Mouse (Mus musculus): ENCODE results near the gene Cdkal1. TPM values are rescaled to one million over a fixed set of nuclear protein-coding genes. Genes with fewer than 3 reads are reported as not detected.

Gene Cdkal1
- polyA plus RNA-seq, 1 experiment from 2014 or later = 33.9 TPM

GRCm38 (mm10) chr13:29779116-29779515 is 76.4 kb downstream of the Cdkal1 start:
- no peaks in the 10 kb centered on the region for H3K9me3 ChIP-seq
- H3K36me3 ChIP-seq (replicated peaks) = no peaks in the 10 kb centered on the region
- no peak overlapping the region for H3K4me3 ChIP-seq (replicated peaks)
- 81% methylated on average over 5 of the region's 5 CpGs for WGBS
- no peaks in the 10 kb centered on the region for H3K27me3 ChIP-seq
- H3K27ac ChIP-seq = no peak overlapping the region
- no peak overlapping the region for H3K4me2 ChIP-seq
- ATAC-seq (ENCODE audit: low FRiP score) = no peak
- H3K9ac ChIP-seq = no peak overlapping the region
- no peaks in the 10 kb centered on the region; the same call in 1 of the 2 replicates for H3K4me1 ChIP-seq

- no peak overlapping the region for H3K4me2 ChIP-seq
- WGBS = 88% methylated on average over 6 of the region's 6 CpGs
- H3K9me3 ChIP-seq = no peaks in the 10 kb centered on the region
- H3K27ac ChIP-seq = no peak overlapping the region
- ATAC-seq (ENCODE audit: low FRiP score) = no peak
- H3K27me3 ChIP-seq = no peaks in the 10 kb centered on the region
- H3K4me3 ChIP-seq (replicated peaks) = no peak overlapping the region
- H3K36me3 ChIP-seq (replicated peaks) = no peaks in the 10 kb centered on the region
- H3K4me1 ChIP-seq = no peaks in the 10 kb centered on the region; the same call in none of the 2 replicates
- H3K9ac ChIP-seq = no peak overlapping the region
These were observed 77.3 kb downstream of the Cdkal1 start for GRCm38 (mm10) chr13:29778124-29778523.

- 86% methylated on average over 4 of the region's 4 CpGs for WGBS
- Histone ChIP-seq H3K27ac (no peak overlapping the region), H3K36me3 (replicated peaks) (no peaks in the 10 kb centered on the region), H3K9ac (no peak overlapping the region), H3K4me1 (no peaks in the 10 kb centered on the region; the same call in none of the 2 replicates), H3K4me2 (no peak overlapping the region), H3K9me3 (no peaks in the 10 kb centered on the region), H3K27me3 (no peaks in the 10 kb centered on the region), H3K4me3 (replicated peaks) (no peak overlapping the region)
- ATAC-seq (ENCODE audit: low FRiP score) = no peak
These were observed 78.2 kb downstream of the Cdkal1 start for GRCm38 (mm10) chr13:29777225-29777624.

- ATAC-seq (ENCODE audit: low FRiP score) = no peak
- no peak overlapping the region for H3K4me3 ChIP-seq (replicated peaks)
- no peak overlapping the region for H3K9ac ChIP-seq
- no peaks in the 10 kb centered on the region for H3K36me3 ChIP-seq (replicated peaks)
- H3K4me2 ChIP-seq = no peak overlapping the region
- H3K9me3 ChIP-seq = no peaks in the 10 kb centered on the region
- WGBS = 74% methylated on average over 8 of the region's 8 CpGs
- H3K27me3 ChIP-seq = no peaks in the 10 kb centered on the region
- peaks cover 2% of the 10 kb centered on the region for H3K4me1 ChIP-seq
- H3K27ac ChIP-seq = no peak overlapping the region
These were observed 79.8 kb downstream of the Cdkal1 start for GRCm38 (mm10) chr13:29775603-29776230.

GRCm38 (mm10) chr13:29773563-29773962 is 81.9 kb downstream of the Cdkal1 start:
- H3K9me3 ChIP-seq = no peaks in the 10 kb centered on the region
- ATAC-seq (ENCODE audit: low FRiP score) = no peak
- H3K4me1 ChIP-seq = peaks cover 20% of the 10 kb centered on the region
- no peak overlapping the region for H3K4me3 ChIP-seq (replicated peaks)
- no peak overlapping the region for H3K9ac ChIP-seq
- H3K4me2 ChIP-seq = no peak overlapping the region
- H3K36me3 ChIP-seq (replicated peaks) = no peaks in the 10 kb centered on the region
- no peaks in the 10 kb centered on the region for H3K27me3 ChIP-seq
- no peak overlapping the region for H3K27ac ChIP-seq
- 79% methylated on average over 6 of the region's 6 CpGs for WGBS

GRCm38 (mm10) chr13:29772970-29773369 is 82.5 kb downstream of the Cdkal1 start:
- no peak overlapping the region for H3K4me3 ChIP-seq (replicated peaks)
- H3K9ac ChIP-seq = no peak overlapping the region
- H3K27ac ChIP-seq = no peak overlapping the region
- H3K36me3 ChIP-seq (replicated peaks) = no peaks in the 10 kb centered on the region
- H3K27me3 ChIP-seq = no peaks in the 10 kb centered on the region
- H3K4me1 ChIP-seq = peaks cover 24% of the 10 kb centered on the region
- H3K4me2 ChIP-seq = no peak overlapping the region
- no peaks in the 10 kb centered on the region for H3K9me3 ChIP-seq
- ATAC-seq (ENCODE audit: low FRiP score) = no peak
- 57% methylated on average over 3 of the region's 3 CpGs for WGBS

- 13% methylated on average over 12 of the region's 12 CpGs for WGBS
- H3K9ac ChIP-seq = no peak overlapping the region
- H3K9me3 ChIP-seq = no peaks in the 10 kb centered on the region
- no peaks in the 10 kb centered on the region for H3K36me3 ChIP-seq (replicated peaks)
- H3K4me1 ChIP-seq = peaks cover 24% of the 10 kb centered on the region
- H3K27me3 ChIP-seq = no peaks in the 10 kb centered on the region
- H3K4me3 ChIP-seq (replicated peaks) = no peak overlapping the region
- no peak overlapping the region; the same call in 1 of the 2 replicates for H3K4me2 ChIP-seq
- H3K27ac ChIP-seq = peak overlapping the region; percentile 78
- peak; percentile 89 for ATAC-seq (ENCODE audit: low FRiP score)
These were observed 85.6 kb downstream of the Cdkal1 start for GRCm38 (mm10) chr13:29769647-29770436.

GRCm38 (mm10) chr13:29768104-29768503 is 87.4 kb downstream of the Cdkal1 start:
- H3K9me3 ChIP-seq = no peaks in the 10 kb centered on the region
- H3K36me3 ChIP-seq (replicated peaks) = no peaks in the 10 kb centered on the region
- 91% methylated on average over 1 of the region's 1 CpGs for WGBS
- no peak for ATAC-seq (ENCODE audit: low FRiP score)
- H3K27me3 ChIP-seq = no peaks in the 10 kb centered on the region
- no peak overlapping the region for H3K4me3 ChIP-seq (replicated peaks)
- H3K9ac ChIP-seq = no peak overlapping the region
- H3K27ac ChIP-seq = no peak overlapping the region
- H3K4me2 ChIP-seq = no peak overlapping the region
- peaks cover 24% of the 10 kb centered on the region for H3K4me1 ChIP-seq

- no peak overlapping the region for H3K4me2 ChIP-seq
- H3K27me3 ChIP-seq = no peaks in the 10 kb centered on the region
- H3K27ac ChIP-seq = no peak overlapping the region
- H3K9ac ChIP-seq = no peak overlapping the region
- H3K4me3 ChIP-seq (replicated peaks) = no peak overlapping the region
- 62% methylated on average over 4 of the region's 4 CpGs for WGBS
- H3K9me3 ChIP-seq = no peaks in the 10 kb centered on the region
- peaks cover 24% of the 10 kb centered on the region for H3K4me1 ChIP-seq
- no peak for ATAC-seq (ENCODE audit: low FRiP score)
- no peaks in the 10 kb centered on the region for H3K36me3 ChIP-seq (replicated peaks)
These were observed 87.9 kb downstream of the Cdkal1 start for GRCm38 (mm10) chr13:29767587-29767986.

GRCm38 (mm10) chr13:29766377-29766776 is 89.1 kb downstream of the Cdkal1 start:
- 55% methylated on average over 8 of the region's 8 CpGs for WGBS
- no peak overlapping the region for H3K27ac ChIP-seq
- ATAC-seq (ENCODE audit: low FRiP score) = no peak

GRCm38 (mm10) chr13:29765296-29765695 is 90.2 kb downstream of the Cdkal1 start:
- Histone ChIP-seq H3K4me1 (peaks cover 29% of the 10 kb centered on the region), H3K4me2 (no peak overlapping the region), H3K4me3 (replicated peaks) (no peak overlapping the region), H3K36me3 (replicated peaks) (no peaks in the 10 kb centered on the region), H3K27me3 (no peaks in the 10 kb centered on the region), H3K9ac (no peak overlapping the region), H3K27ac (no peak overlapping the region), H3K9me3 (no peaks in the 10 kb centered on the region)
- 91% methylated on average over 3 of the region's 3 CpGs for WGBS
- no peak for ATAC-seq (ENCODE audit: low FRiP score)

More at GRCm38 (mm10) chr13:29766377-29766776, 89.1 kb downstream of the Cdkal1 start:
- Histone ChIP-seq H3K27me3 (no peaks in the 10 kb centered on the region), H3K4me1 (peaks cover 25% of the 10 kb centered on the region), H3K4me3 (replicated peaks) (no peak overlapping the region), H3K9ac (no peak overlapping the region), H3K4me2 (no peak overlapping the region), H3K9me3 (no peaks in the 10 kb centered on the region), H3K36me3 (replicated peaks) (no peaks in the 10 kb centered on the region)

GRCm38 (mm10) chr13:29759691-29760467 is 95.6 kb downstream of the Cdkal1 start:
- Histone ChIP-seq H3K27me3 (no peaks in the 10 kb centered on the region), H3K27ac (0 out of 2 replicates have a peak overlapping the region, but pooled peaks have one; percentile 9), H3K4me2 (no peak overlapping the region), H3K9me3 (no peaks in the 10 kb centered on the region), H3K9ac (no peak overlapping the region), H3K4me1 (peaks cover 26% of the 10 kb centered on the region), H3K36me3 (replicated peaks) (no peaks in the 10 kb centered on the region), H3K4me3 (replicated peaks) (no peak overlapping the region)
- 75% methylated on average over 5 of the region's 5 CpGs for WGBS
- no peak; the same call in 1 of the 2 replicates for ATAC-seq (ENCODE audit: low FRiP score)
